Mouse (Mus musculus): ENCODE measurements around the gene Higd1a. TPM values are rescaled to one million over a fixed set of nuclear protein-coding genes. Genes with fewer than 3 reads are reported as not detected.

Gene Higd1a
- total RNA-seq (2021): 100 to 1,000 TPM; 181 to 183 TPM

- intact Hi-C loops (cut with DNase I): loop anchor here (10.0 kb wide), 1 partner anchor 337 kb away; no protein-coding TSS in a partner anchor
- DNase-seq: no peak
These were observed at the start of gene Higd1a for GRCm38 (mm10) chr9:121858153-121858488. Higd1a (minus strand) TSS chr9:121858362.

DNA sequence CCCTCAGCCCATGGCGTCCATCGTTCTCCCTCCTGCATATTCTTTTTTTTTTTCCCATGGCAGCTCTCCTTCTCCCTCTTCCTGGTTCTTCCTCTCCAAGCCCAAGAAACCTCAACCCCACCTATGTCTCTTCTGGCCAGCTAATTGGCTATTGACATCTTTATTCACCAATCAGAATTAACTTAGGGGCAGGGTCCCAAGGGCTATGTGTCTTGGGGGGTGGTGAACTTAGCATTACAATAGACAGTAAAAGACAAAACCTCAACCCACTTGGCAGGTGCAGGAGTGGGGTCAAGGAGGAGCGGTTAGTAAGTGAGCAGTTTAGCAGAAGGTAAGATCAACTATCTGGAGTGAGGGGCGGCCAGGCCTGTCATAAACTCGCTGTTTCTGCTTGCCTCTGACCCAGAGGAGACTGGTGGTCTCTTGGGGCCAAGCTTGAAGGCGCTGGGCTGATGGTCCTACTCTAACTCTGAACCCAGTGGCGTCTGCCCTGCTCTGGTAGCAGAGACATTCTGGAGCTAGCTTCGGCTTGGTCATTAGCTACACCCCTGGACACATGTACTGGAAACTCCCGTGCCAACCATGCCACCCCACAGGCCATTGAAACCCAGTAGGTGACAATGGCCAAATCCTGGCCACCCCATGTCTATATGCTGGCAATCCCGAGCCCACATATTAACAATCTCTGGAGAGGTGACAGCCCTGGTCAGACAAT lies 49.4 kb upstream of the Higd1a start:
- DNase-seq: no peak
- intact Hi-C loops (cut with DNase I): no loop called here

- DNase-seq: no peak
- intact Hi-C loops (cut with DNase I): no loop called here
These were observed 48.3 kb upstream of the Higd1a start for GRCm38 (mm10) chr9:121906456-121906855.

GRCm38 (mm10) chr9:121905556-121906185 lies 47.5 kb upstream of the Higd1a start:
- no peak for DNase-seq
- intact Hi-C loops (cut with DNase I): no loop called here

DNA sequence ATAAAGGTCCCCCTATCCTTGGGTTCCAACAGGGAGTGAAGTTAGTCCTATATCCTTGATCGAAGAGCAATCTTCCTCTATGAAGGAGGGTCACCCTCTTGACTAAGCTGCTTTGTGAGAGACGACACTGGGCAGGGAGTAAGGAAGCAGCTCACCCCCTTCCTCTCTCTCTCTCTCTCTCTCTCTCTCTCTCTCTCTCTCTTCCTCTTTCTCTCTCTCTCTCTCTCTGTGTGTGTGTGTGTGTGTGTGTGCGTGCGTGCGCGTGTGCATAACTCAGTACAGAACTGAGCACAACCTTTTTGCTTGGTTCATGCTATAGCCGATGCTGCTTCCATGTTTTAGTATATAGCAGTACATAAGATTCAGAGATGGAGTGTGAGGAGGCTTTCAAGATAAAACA lies 46.8 kb upstream of the Higd1a start:
- intact Hi-C loops (cut with DNase I): no loop called here
- DNase-seq: no peak

- intact Hi-C loops (cut with DNase I): no loop called here
- no peak for DNase-seq
These were observed 46.2 kb upstream of the Higd1a start for GRCm38 (mm10) chr9:121904319-121904718.

DNA sequence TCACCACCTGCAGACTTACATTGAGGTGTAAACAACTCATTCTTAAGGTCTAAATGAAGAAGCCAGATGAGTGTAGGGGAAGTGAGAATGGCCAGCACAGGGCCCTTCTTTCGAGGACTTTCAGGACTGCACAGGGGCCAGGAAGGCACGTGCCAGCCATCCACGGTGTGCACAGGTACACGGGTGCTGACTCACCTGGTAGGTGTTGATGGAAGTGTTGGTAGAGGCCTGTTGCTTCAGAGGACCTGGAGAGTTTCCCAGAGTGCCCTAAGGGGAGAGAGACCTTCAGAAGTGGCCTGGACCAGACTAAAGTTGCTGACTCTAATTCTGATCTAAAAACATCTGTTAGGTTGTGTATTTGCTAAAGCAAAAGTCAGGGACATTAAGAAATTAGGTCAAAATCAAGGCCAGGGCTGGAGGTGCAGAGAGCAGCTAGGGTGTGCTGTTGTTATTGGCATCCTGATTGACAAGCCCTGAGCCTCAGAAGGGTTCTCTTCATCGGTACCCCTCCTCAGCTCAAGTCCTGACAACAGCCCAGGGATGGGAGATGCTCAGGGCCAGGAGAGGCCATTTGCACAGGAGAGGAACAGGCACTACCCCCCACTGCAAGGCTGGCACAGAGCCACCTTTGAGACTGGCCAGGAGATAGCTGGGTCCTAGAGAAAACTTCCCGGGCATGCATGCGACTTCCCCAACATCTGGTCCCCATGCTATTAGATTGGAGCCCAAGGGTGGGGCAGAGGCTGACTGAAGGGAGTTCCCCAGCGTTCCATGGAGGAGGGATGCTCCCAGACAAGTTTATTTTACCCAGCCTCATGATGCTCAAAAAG lies 45.5 kb upstream of the Higd1a start:
- DNase-seq: peak in 1 of 2 experiments; percentile 34
- intact Hi-C loops (cut with DNase I): no loop called here

DNA sequence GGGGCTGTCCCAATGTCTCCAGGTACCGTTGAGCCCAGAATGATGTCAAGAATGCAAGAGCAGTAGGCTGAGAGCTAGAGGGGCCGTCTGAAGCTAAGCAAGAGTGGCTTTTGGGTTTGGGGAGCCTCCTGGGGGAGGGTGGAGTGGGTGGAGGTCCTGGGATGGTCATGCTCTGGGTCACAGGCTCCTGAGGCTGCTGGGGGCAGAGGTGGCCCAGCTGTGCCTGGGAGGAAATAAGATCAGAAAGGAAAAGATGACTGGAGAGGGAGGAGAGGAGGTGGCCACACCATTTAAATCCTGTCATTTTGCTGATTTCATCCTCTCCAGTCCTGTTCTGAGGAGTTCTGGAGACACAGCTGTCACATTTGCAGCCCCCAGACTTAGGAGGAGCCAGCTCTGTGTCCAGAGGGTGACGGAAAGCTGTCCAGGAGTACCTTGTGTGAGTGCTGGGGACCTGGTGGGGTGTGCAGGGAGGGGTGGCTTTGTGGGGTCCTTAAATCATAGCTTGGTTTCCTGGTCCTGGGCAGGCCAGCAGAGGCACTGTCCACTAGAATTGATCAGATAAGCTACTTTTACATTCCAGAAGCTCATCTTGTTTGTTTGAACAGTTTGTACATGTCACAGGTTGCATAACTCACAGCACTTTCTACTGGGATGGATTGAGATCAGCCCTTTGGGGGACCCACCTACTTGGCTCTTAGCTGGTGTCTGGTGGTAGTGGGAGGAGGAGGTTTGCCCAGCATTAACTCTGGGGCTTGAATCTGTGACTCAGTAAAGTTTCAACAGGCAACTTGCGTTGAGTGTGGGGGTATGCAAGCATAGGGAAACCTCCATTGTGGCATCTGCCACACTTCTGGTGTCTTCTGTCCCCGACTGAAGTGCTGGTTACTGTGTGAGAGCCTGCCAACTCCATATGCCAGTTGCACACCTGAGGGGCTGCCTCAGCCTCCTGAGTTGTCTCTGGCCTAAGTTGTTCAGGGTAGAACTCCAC lies 43.8 kb upstream of the Higd1a start:
- no peak for DNase-seq
- intact Hi-C loops (cut with DNase I): no loop called here

- intact Hi-C loops (cut with DNase I): no loop called here
- no peak for DNase-seq
These were observed 42.2 kb upstream of the Higd1a start for GRCm38 (mm10) chr9:121900282-121900855.

DNA sequence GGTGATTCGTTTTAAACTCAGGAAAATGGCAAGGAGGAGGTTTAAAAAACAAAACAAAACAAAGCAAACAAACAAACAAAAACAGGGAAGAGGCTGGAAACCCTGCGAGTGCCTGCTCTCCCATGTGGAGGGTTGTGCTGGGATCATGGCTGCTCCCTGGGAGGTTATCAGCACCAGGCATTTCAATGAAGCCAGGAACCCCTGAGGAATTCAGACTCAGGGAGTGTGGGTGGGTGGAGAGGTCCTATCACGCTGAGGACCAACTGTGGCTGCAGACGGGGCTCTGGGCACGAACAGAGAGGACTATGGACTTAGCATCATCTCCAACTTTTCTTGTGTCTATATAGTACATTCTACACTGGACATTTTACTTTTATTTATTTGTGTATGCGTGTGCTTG lies 41.1 kb upstream of the Higd1a start:
- intact Hi-C loops (cut with DNase I): no loop called here

GRCm38 (mm10) chr9:121898245-121898644 lies 40.1 kb upstream of the Higd1a start, which contains the start of gene Ackr2:
Ackr2 (plus strand) TSS chr9:121898355.
- DNase-seq: no peak
- intact Hi-C loops (cut with DNase I): no loop called here

More for the DNA sequence above, 41.1 kb upstream of the Higd1a start:
- DNase-seq: no peak

- intact Hi-C loops (cut with DNase I): no loop called here
- DNase-seq: no peak
These were observed 38.7 kb upstream of the Higd1a start for GRCm38 (mm10) chr9:121896820-121897219.

DNA sequence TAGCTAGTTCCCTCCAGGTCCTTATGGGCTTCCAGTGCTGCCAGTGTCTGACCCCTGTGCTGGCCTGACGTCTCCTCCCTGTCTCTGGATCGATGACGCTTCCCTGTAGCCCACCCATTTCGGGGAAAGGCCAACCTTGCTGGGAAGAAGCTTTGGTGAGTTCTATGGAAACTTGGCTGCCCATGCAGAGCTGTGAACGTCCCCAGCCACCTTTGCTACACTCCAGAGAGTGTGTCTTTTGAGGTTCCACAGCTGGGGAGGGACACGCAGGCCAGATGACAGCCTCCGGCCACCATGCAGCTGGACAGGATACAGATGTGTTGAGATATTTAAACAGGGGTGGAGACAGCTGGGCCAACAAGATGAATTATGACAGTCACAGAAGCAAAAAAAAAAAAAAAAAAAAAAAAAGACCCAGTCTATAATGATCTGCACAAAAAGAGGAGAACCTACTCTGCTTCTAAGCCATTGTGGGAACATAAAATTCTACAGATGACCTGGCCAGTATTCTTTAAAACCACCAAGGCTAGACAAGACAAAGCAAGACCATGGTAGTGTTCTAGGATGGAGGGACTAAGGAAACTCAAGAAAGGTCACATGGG lies 37.3 kb upstream of the Higd1a start:
- peak; percentile 58 for DNase-seq
- intact Hi-C loops (cut with DNase I): no loop called here

DNA sequence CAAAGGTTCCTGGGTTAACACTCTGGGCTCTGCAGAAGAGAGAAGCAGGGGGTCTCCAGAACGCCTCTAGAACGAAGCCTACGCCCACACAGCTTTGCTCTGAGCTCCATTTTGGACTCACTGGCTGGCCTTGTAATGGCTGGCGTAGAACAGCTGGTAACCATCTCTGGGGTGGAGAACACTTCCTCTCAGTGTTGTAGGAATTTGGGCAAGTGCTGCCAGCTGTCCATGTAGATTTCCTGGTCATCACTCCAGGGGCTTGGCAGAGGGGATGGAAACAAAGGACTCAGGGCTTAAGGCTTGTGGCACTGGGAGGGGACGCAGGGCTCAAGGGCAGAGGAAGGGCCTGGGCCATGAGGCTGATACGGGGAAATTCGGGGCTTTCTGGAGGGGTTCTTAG lies 36.3 kb upstream of the Higd1a start:
- intact Hi-C loops (cut with DNase I): no loop called here
- peak in 1 of 2 experiments; percentile 39 for DNase-seq

DNA sequence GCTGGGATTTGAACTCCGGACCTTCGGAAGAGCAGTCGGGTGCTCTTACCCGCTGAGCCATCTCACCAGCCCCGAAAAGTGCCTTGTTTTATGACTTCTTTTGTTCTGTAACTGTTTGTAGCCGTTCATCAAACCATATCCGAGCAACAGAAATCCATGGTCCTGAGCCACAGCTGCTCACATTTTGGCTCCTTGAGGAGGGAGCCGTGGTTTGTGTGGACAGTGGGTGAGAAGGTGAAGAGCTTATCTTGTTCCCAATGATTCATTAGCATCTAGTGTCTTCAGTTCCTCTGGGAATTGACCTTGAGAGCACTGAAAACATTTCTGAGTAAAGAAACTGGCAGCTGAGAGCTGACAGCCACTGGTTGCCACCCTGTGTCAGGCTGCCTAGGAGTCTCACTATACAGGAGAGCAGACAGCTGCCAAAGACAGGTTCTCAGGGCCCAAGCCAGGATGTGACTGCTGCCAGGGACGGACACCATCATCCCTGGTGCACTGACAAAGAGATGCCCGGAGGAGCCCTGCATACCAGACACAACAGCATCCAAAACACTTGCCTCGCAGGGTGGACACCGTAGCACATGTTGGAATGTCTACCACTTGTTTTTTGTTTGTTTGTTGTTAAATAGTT lies 34.0 kb upstream of the Higd1a start:
- intact Hi-C loops (cut with DNase I): no loop called here
- DNase-seq: no peak

DNA sequence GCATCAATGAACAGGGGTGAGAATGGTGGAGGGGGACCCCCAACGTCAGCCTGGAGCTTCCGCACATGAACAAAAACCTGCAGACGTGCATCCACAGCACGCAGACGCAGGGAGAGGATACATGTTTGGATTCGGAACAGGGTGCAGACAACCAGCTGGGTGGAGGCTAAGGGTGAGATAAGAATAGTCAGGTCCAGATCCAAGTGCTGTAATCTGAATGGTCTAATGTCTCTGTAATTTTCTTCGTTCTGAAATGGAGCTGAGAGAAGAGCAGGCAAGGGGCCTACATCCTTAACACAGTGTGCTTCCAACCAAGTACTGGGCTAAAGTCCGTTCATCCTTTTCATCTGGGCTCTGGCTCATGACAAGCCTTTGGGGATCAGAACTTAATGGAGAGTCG lies 33.1 kb upstream of the Higd1a start:
- intact Hi-C loops (cut with DNase I): no loop called here
- no peak for DNase-seq

DNA sequence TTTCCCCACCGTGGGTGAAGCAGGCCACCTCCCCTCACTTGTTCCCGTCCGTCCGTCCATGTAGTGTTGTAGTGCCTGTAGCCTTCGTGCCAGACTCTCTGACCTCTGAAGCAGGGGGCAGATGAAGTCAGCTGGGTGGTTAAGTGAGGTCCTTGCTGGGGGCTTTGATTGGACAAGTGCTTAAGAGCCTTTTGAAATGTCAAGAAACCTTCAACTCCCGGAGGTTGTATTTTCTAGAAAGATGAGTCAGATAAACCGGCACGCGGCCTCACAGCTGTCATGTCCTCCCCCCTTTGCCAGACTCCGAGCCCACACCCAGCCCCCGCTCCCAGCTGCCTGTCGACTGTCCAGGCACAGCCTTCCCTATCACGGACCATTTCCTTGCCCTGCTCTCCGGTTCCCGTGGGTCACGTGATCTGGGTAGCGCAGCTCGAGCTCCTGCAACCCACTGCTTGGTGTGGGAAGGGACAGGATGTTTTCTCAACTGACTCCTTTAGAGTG lies 32.3 kb upstream of the Higd1a start:
- intact Hi-C loops (cut with DNase I): no loop called here
- DNase-seq: peak; percentile 80

- intact Hi-C loops (cut with DNase I): no loop called here
- peak in 1 of 2 experiments; percentile 59 for DNase-seq
These were observed 31.8 kb upstream of the Higd1a start for GRCm38 (mm10) chr9:121889927-121890440.

GRCm38 (mm10) chr9:121882015-121882457 lies 23.9 kb upstream of the Higd1a start:
- DNase-seq: peak in 1 of 2 experiments; percentile 50
- intact Hi-C loops (cut with DNase I): no loop called here

Data from heart, postnatal 10 days (tissue).